Mouse (Mus musculus) right cerebral cortex, adult 18-20 months (tissue): ENCODE data around the gene H2-Ob.
"Not testable (repeated sequence)": the region's sequence is repeated elsewhere in the genome, so short reads cannot be mapped to it uniquely, and the experiment has no call there.

Experiments used
- DNase-seq: peaks from one replicate; pipeline ENCODE4 v3.0.0; 2022; ENCODE audit warnings: mixed read lengths

Gene H2-Ob

DNA sequence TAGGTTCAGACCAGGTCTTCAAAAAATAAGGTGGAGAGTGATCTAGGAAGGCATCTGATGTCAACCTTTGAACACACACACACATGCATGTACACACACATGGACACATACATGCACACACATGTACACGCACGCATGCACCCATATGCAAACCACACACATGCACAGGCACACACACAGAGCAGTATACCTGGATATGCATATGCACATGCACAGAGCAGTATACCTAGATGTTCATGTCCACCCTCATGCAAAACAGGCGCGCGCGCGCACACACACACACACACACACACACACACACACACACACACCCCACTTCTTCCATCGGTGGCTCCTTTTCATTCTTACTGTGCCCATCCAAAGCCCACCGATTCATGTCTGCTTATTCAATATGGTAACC is 30.8 kb upstream of the H2-Ob start:
- no peak for DNase-seq

DNA sequence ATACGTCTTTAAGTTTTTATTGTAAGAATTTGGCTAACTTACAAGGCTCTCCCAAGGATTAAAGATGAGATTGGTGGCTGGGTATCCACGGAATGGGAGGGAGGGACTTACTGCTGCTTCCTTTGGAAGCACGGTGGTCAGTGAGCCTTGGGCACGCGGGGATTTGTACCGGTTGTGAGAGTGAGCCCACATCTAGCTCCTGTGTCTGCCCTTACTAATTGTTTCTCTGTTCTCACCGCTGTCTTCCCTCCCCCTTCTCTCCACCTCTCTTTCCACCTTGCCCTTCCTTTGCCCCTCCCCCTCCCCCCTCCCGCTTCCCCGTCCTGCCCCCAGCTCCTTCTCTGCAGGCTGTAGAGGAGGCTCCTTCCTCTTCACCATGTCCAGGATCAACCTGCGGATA is 30.3 kb upstream of the H2-Ob start:
- no peak for DNase-seq

DNA sequence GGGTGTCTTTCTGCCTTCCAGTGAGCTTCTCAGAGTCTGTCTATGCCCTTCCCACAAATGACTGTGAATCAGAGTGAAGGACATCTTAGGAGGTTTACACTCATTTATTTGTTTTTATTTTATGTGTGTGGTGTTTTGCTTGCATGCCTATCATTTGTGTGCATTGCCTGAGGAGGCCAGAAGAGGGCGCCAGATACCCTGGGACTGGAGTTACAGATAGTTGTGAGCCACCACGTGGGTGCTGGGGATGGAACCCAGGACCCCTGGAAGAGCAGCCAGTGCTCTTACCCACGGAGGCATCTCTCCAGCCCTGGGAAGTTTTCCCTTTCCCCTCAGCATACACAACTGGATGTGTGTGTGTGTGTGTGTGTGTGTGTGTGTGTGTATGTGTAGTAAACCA is 29.0 kb upstream of the H2-Ob start:
- DNase-seq: no peak

DNA sequence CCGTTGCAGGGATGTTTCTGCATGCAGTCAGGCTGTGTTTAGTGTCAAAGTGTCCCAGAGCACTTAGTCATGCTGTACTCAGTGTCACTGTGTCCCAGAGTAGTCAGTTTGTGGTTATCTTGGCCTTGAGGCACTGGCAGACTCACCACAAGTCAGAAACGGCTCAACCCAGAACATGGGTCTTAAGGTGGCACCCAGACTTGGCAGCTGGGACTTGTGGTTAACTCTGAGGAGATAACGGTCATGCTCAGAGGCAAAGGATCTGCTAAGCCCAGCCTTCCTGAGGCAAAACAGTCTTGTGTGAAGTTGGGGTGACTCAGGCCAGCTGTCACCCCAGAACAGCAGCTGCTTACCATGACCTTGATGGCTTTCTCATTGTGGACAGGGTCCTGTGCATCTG is 28.1 kb upstream of the H2-Ob start:
- no peak for DNase-seq

DNA sequence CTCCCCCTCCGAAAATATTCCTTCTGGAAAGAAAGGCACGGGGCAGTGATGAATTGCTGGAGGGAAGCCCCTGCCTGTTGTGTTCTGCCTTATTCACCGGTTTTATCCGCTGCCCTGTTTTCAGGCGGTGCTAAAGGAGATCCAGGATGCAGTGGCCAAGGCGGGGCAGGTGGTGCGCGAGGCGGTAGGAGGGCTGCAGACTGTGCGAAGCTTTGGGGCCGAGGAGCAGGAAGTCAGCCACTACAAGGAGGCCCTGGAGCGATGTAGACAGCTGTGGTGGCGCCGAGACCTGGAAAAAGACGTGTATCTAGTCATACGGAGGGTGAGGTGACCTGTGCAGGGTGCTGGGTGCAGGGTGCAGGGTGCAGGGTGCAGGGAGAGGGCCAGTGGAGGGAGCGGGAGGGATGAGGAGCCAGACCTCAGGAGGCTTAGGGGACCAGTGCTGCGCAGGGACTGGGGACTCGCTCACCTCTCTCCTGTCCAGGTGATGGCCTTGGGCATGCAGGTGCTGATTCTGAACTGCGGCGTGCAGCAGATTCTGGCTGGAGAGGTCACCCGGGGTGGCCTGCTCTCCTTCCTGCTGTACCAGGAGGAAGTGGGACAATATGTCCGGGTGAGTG is 26.8 kb upstream of the H2-Ob start:
- no peak for DNase-seq

DNA sequence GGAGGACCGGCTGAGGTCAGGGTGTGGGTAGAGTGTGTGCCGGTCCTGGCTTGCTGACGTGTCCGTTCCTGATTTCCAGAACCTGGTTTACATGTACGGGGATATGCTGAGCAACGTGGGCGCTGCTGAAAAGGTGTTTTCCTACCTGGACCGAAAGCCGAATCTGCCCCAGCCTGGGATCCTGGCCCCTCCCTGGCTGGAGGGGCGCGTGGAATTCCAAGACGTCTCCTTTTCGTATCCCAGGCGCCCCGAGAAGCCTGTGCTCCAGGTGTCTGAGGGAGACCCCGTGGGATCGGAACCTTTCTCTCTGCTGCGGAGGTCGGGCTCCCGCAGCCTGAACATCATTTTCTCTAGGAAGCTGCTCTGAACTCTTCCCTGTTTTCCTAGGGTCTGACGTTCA is 24.8 kb upstream of the H2-Ob start:
- no peak for DNase-seq

DNA sequence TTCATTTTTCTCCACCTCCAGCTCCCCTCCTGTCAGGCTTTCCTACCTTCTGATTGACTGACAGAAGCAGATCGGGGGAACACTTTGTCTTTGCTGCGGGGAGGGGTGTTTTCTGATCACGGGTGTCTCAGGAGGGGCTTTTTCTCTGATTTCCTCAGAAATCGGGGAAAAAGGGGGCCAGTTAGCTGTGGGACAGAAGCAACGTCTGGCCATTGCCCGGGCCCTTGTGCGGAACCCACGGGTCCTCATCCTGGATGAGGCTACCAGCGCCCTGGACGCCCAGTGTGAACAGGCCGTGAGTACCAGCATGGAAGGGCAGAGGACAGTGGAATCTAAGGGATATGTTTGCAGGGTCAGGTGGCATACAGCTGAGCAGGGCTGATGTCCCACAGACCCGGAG is 23.5 kb upstream of the H2-Ob start:
- DNase-seq: no peak

DNA sequence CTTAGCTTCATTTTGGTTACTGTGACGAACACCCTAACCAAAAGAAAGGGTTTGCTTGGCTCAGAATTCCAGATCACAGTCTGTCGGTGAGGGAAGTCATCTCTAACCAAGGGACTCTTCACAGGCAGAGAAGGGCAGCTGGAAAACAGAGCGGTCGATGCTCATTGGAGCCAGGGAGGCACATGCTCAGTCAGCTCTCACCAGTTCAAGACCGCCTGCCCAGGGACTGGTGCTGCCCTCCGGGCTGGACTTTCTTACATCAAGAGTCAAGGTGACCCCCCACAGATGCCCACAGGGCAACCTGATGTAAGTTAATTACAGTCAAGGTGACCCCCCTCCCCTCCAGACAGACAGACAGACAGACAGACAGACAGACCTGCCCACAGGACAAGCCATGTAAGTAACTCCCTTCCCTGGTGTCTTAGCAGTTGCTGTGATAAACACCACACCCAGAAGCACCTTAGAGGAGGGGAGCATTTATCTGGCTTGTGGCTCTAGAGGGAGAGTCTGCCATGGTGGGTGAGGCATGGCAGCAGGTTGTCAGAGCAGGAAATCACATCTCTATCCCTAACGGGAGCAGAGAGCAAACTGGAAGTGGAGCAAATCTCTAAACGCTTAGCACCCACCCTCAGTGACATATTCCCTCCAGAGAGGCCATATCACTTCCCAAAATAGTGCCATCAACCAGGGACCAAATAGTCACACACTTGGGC is 21.3 kb upstream of the H2-Ob start:
- no peak for DNase-seq

DNA sequence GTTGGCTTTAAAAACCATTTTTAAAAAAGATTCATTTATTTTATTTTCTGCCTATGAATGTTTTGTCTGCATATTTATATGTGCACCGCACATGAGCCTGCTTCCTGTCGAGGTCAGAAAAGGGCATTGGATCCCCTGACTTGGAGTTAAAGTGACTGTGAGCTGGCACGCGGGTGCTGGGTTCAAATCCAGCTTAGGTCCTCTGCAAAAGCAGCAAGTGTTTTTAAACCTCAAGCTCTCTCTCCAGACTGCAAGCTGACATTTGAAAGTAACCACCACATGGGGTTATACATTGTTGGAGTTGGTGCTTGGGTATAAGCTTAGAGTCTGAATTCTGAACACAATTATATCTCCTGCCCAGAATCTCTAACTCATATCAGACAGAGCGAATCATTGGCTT is 20.7 kb upstream of the H2-Ob start:
- DNase-seq: no peak

DNA sequence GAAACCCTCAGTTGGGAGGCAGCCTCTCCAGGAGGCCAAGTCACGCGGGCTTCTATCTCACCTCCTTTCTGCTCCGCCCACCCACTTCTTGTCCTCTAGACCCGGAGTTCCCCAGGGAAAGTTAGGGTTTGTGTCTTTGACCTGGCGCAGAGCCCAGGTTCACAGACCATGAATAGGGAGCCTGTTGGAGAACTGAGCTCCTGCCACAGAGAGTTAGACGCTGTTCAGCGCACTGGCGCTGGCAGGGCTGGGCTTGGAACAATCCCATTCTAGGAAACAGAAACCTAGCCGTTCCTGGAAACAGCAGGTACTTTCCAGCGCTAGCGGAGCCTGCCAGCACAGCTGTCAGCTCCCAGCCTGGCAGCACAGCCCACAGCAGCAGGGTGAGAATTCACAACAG is 20.0 kb upstream of the H2-Ob start:
- peak; percentile 41 for DNase-seq

DNA sequence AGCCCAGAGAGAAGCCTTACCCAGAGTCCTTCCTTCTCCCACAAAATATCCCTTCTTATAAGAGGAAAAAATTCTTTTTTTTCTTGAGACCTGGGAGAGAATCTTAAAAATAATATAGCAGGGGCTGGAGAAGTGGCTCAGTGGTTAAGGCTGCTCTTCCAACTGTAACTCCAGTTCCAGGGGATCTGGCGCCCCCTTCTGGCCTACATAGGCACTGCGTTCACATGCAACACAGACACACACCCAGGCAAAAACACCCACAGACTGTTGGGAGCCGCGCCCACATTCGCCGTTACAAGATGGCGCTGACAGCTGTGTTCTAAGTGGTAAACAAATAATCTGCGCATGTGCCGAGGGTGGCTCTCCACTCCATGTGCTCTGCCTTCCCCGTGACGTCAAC is 19.6 kb upstream of the H2-Ob start:
- DNase-seq: not testable (repeated sequence)

DNA sequence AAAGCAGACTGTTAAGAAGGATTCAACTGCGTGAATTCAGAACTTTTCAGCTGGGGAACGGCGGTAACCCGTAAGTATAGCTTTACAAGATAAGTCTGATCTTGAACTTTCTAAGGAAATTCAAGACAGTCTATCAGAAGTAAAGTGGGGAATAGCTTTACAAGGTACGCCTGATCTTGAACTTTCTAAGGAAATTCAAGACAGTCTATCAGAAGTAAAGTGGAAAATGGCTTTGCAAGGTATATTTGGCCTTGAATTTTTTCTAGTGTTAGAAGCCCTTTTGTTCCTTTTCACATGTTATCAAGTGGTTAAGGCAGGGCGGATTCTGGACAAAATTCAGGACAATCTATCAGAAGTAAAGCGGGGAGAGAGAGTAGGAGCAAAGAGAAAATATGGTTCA is 18.9 kb upstream of the H2-Ob start:
- DNase-seq: not testable (repeated sequence)

DNA sequence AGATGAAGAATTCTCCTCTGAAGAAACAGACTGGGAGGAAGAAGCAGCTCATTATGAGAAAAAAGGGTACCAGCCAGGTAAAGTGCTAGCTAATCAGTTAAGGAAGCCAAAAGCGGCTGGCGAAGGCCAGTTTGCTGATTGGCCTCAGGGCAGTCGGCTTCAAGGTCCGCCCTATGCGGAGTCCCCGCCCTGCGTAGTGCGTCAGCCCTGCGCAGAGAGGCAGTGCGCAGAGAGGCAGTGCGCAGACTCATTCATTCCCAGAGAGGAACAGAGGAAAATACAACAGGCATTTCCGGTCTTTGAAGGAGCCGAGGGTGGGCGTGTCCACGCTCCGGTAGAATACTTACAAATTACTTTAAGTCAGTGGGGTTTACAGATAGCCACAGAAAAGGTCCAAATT is 18.3 kb upstream of the H2-Ob start:
- not testable (repeated sequence) for DNase-seq

DNA sequence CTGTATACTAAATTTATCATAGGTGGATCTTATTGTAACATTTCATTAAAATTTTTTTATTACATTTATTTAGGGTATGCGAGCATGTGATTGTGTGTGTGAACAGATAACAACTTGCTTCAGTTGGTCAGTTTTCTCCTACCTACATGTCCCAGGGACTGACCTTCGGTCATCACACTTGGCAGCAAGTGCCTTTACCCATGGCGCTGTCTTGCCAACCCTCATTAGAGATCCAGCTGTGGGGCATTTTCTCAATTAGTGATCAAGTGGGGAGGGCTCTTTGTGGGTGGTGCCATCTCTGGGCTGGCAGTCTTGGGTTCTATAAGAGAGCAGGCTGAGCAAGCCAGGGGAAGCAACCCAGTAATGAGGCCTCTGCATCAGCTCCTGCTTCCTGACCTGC is 13.9 kb upstream of the H2-Ob start:
- DNase-seq: no peak

DNA sequence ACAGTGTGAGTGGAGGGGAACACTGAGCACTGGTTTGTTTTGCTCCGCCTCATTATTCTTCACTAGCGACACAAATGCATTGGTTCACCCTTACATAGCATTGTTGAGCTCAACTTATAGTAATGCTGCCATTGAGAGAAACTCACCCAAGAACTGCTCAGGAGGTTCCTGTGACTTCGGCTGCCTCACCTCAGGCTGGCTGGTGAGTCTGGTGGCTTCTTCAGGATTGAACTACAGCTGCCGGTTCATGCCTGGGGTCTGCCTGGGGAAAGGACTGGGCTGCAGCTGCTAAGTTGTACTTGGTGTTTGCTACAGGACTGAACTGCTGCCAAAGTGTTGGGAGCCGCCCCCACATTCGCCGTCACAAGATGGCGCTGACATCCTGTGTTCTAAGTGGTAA is 13.3 kb upstream of the H2-Ob start:
- no peak for DNase-seq

DNA sequence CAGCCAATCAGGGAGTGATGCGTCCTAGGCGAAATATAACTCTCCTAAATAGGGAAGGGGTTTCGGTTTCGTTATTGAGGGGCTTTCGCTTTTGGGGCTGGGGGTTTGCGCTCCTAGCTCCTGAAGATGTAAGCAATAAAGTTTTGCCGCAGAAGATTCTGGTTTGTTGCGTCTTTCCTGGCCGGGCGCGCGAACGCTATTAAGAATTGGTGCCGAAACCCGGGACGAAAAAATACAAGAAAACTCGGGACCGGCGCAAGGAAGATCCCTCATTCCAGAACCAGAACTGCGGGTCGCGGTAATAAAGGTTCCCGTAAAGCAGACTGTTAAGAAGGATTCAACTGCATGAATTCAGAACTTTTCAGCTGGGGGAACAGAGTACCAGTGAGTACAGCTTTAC is 12.8 kb upstream of the H2-Ob start:
- not testable (repeated sequence) for DNase-seq

DNA sequence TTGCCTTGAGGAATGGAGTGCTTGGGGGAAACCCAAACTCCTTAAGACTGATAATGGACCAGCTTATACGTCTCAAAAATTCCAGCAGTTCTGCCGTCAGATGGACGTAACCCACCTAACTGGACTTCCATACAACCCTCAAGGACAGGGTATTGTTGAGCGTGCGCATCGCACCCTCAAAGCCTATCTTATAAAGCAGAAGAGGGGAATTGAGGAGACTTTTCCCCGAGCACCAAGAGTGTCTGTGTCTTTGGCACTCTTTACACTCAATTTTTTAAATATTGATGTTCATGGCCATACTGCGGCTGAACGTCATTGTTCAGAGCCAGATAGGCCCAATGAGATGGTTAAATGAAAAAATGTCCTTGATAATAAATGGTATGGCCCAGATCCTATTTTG is 7.7 kb upstream of the H2-Ob start:
- DNase-seq: not testable (repeated sequence)

DNA sequence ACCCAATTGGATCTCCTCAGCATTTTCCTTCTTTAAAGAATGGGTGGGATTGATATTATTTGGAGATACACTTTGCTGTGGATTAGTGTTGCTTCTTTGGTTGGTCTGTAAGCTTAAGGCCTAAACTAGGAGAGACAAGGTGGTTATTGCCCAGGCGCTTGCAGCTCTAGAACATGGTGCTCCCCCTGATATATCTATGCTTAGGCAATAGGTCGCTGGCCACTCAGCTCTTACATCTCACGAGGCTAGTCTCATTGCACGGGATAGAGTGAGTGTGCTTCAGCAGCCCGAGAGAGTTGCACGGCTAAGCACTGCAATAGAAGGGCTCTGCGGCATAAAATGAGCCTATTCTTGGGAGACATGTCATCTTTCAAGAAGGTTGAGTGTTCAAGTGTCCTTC is 6.7 kb upstream of the H2-Ob start:
- DNase-seq: not testable (repeated sequence)

DNA sequence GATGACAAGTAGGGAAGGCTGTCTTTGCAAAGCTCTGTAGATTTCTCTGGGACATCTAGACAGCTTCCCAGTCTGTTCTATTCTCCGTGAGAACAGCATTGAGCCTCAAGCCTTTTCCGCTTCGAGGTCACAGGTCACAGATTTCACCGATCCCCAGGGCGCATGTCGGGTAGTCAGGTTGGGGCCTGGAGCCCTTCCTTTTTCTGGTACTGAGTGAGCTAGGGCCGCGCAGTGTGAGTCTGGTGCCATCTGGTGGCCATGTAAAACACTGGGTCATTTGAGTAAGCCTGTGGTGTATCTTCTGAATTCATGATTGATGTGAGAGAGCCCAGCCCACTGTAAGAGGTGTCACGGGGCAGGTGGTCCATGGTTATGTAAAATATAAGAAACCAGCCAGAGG is 3.8 kb upstream of the H2-Ob start:
- DNase-seq: peak; percentile 61

DNA sequence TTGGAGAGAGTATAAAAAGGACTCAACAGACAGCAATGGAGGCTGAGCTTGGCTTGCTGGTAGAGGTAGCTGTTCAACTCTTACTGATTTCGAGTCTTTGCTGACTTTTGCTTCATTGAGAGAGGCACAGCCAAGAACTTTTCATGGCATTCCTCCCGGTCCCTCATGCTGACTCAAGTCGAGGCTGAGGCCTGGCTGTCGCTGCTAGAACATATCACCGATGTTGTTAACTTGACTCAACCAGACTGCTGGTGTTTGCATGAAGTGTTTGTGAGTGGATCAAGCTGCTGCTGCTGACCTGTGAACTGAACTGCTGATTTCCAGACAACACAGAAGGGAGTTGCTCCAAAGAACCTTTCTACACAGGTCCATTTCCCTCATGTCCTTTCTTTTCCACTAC is 2.0 kb upstream of the H2-Ob start:
- DNase-seq: no peak

DNA sequence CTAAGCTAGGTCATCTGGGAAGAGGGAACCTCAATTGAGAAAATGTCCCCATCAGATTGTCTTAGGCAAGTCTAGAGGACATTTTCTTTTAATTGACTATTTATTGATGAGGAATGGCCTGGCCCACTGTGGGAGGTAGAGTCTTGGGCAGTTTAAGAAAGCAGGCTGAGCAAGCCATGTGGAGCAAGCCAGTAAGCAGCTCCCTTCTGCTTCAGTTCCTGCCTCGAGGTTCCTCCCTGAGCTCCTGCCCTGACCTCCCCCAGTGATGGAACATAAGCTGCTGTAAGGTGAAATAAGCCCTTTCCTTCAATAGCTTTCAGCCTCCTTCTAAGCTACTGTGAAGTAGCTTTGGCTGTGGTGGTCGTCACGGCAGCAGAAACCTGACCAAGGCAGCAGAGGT is 962 bp upstream of the H2-Ob start:
- DNase-seq: no peak

DNA sequence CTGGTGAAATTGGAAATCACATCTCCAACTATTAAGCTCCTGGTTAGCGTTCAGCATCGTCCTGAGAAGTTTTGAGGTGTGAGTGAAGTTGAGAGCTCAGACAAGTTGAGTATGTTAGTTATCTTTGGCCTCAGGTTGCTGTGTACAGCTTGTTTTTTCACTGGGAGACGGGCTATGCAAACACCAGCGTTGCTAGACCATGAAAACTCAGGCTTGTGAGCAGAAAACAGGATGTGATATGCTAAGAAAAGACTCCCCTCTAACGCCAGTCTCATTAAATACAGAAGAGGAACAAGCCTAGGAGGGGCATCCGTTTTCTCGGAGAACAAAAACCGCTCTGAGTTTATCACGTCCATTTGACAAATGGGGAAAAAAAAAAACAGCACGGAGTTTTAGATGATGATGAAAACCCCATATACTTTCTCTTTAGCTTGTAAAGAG is 918 bp downstream of the H2-Ob start:
- no peak for DNase-seq

DNA sequence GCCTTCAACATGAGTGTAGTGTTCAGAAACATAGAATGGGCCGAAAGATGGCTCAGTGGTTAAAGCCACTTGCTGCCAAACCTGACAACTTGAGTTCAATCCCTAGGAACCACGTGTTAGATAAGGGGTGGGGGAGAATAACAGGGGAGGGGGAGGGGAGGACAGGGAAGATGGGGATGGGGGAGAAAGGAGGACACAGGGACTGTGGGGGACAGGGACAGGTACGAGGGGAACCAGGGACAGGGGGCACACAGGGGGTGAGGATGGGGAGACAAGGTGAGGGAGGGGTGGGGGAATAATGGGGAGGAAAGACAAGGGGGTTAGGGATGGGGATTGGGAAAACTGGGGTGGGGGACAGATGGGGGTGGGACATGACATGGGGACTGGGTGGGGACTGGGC is 1.7 kb downstream of the H2-Ob start:
- DNase-seq: no peak

DNA sequence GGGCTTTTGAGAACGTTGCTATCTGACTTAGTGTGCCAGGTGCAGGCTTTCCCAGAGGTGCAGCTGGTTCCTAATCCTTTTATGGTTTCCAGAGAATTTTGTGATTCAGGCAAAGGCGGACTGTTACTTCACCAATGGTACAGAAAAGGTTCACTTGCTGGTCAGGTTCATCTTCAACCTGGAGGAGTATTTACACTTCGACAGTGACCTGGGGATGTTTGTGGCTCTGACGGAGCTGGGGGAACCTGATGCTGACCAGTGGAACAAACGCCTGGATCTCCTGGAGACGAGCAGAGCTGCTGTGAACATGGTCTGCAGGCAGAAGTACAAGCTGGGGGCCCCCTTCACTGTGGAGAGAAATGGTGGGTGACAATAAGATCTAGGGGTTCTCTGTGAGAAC is 2.2 kb downstream of the H2-Ob start:
- DNase-seq: no peak

DNA sequence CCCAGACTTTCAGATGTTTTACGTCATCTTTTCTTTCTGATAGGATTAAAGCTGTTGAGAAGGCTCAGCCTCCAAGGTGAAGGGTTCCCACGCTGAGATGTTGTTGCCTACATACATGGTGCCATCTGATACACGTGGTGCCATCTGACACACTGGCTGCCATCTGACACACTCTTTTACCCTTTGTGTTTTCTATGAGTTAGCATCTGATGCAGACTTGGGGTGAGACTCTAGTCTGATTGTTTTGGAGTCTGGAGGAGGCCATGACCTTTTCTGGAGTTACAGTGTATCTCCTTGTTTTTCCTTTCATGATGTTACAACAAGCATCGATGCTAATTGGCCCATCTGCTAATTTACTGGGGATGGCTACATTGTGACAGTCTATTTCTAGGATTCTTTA is 6.0 kb downstream of the H2-Ob start:
- no peak for DNase-seq
